Mouse (Mus musculus): ENCODE results near the gene Mmp14. TPM values are rescaled to one million over a fixed set of nuclear protein-coding genes. Genes with fewer than 3 reads are reported as not detected.

Mmp14 gene
- polyA plus RNA-seq, 2 experiments from 2014 or later = not detected

- ATAC-seq = no peak
These were observed 3.9 kb downstream of the Mmp14 start for GRCm38 (mm10) chr14:54435194-54435918.

GRCm38 (mm10) chr14:54439155-54439554 lies 7.7 kb downstream of the Mmp14 start:
- no peak for ATAC-seq

GRCm38 (mm10) chr14:54439610-54440009 lies 8.2 kb downstream of the Mmp14 start:
- no peak for ATAC-seq

DNA sequence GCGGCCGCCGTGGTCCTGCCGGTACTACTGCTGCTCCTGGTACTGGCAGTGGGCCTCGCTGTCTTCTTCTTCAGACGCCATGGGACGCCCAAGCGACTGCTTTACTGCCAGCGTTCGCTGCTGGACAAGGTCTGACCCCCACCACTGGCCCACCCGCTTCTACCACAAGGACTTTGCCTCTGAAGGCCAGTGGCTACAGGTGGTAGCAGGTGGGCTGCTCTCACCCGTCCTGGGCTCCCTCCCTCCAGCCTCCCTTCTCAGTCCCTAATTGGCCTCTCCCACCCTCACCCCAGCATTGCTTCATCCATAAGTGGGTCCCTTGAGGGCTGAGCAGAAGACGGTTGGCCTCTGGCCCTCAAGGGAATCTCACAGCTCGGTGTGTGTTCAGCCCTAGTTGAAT lies 9.1 kb downstream of the Mmp14 start:
- no peak for ATAC-seq

DNA sequence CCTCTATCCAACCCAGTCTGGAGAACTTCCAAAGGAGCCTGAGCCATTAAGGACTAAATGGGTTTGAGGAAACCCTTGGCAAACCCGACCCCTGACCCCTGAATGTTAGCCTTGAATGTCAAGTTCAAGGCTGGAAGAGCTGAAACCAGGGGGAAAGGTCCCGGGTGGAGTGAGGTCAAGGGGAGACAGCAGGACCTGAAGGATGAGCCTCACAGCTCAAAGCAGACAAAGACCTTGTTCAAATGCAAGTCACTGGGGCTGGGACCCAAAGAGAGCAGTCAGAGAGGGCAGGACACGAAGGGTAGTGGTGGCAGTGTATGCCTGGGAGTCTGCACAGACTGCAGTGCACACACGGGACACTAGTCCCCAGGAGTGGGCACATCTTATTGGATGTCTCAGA lies 10.0 kb downstream of the Mmp14 start:
- ATAC-seq = no peak

DNA sequence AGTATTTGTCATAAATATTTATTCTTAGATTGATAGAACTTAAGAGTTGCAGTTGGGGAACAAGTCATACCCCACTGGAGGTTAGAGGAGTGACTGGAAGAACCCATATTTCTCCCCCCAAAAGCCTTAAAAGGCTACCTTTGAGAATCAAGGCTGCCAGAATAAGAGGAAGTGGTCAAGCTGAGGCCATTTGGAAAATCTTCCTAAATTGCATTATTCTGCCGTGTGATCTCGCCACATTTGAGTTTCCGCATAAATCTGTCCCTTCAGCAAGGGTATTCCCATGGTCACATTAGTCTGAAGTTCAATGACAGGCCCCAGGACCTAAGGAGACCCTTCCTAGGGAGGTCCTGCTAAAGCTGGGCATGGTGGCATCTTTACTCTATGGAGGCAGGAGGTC lies 11.1 kb downstream of the Mmp14 start:
- ATAC-seq = no peak

DNA sequence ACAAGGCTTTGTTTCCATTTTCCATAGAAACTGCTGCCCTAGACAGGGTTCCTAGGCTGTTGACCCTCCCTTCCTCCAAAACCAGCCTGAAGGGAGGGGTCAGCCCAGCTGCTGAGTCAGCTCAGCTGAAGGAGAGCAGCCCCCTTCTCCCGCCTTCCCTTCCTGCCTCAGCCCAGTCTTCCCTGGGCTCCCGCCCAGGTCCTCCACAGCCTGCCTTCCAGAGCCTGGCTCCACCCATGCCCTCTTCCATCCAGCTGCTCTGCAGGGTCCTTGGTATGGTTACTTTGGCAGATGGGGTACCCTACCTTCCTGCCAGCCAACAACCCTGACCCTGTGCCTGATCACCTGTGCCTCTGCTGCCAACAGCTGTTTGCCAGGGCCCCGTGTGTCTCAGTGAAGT lies 11.8 kb downstream of the Mmp14 start:
- ATAC-seq = no peak

DNA sequence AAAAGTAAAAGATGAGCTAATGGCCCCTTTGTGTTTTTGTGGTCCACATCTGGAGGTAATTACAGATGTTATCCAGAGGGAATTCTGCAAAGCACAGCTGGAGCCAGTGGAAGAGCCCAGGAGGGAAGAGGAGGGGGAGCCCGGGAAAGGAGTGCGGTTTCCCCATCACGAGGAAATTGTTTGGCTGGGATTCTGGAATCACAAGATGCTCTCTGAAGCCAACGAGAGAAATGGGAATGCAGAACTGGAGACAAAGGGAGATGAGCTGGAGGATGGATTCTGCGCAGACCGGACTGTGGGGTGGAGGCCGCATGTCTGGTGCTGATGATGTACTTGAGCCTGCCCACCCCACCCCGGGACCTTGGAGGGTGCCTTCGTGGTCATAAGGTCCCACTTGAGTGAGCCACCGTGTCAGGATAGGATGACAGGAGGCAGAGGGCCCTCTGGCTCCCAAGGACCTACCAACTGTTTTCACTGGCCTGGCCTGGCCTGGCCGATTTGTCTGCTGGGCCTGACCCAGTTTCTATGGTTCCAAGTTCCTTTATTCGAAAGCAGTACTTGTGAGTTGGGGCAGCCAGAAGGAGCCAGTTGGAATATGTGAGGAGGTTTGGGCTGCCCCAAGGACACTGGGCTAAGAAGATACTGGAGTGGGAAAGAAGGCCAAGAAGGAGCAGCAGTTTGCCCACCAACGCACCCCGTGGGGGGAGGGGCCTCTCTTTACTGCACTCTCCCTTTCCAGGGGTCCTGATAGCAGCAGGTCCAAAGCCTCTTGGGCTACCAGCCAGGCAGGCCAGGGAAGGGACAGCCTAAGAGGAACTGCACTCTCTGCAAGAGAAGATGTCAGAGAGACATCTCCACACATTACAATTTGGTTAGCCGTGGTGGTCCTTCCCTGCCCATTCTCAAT lies 12.6 kb downstream of the Mmp14 start:
- no peak for ATAC-seq

DNA sequence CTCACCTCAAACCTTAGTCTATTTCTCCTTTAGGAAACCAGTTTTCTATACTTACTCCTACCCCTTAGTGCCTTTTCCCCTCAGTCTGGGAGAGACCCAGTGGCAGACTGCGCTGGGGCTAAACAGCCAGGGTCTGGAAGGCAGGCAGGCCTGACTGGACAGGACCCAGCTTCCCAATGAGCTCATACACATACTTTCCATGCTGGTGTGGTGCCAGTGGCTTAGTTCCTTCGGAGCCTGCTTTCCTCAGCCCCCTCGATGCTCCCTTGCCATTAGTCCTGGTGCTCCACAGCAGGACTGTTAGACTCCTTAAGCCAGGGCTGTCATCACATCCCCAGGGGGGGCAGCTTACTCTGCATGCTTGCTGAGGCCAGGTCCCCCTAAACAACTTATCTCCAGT lies 14.1 kb downstream of the Mmp14 start:
- ATAC-seq = no peak

GRCm38 (mm10) chr14:54453566-54453965 lies 22.2 kb downstream of the Mmp14 start:
- ATAC-seq = no peak

DNA sequence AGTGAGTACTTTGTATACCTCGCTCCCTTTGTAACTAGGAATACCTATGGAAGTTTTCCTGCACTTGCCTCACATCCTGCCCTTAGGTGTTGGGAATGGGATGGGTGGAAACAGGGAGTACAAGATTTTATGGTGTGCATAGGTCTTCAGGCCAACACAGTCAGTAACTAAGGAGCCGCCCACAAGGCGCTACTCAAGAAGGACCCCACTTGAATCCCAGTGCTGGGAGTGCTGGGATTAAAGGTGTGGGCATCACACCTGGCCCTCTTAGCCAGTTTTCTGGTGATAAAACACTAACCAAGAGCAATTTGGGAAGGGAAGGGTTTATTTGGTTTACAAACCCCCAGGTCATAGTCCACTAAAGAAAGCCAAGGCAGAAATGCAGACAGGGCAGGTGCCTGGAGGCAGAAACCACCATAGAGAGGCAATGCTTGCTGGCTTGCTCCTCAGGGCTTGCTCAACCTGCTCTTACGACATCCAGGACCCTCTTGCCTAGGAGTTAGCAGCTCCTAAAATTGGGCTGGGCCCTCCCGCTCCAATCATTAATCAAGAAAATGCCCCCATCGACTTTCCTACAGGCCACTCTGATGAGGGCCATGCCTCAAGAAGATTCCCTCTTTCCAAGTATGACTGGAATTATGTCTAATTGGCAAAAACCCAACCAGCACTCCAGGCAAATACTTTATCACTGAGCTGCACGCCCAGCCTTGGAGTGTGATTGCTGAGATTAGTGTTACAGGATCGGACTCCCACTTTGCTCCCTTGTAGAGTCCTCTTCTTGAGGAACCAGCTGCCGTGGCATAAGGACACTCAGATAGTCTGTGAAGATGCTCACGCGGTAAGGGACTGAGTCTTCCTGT lies 23.5 kb downstream of the Mmp14 start:
- ATAC-seq = no peak

DNA sequence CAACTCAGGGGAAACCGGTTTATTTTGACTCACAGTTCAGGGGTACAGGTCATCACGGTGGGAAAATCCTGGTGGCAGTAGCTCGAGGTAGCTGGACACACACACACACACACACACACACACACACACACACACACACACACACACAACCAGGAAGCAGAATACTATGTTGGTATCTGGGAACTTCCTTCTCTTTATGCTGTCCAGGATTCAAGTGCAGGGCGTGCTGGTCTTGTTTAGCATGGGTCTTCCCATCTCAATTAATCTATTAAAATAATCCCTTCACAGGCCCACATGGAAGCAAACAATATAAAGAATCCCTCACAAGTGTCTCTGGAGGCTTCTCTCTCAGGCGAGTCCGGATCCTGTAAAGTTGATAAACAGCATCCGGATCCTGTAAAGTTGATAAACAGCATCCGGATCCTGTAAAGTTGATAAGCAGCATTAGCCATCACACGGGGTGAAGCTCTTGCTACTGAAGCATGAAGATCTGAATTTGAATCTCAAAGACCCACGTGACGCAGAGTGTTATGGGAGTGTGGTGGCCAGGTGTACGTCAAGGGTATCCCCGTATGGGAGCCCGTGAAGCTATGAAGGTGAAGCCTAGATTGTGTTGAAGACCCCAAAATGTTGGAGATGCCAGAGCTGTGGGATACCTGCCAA lies 26.6 kb downstream of the Mmp14 start:
- no peak for ATAC-seq

GRCm38 (mm10) chr14:54462146-54462545 lies 30.7 kb downstream of the Mmp14 start:
- ATAC-seq = no peak

DNA sequence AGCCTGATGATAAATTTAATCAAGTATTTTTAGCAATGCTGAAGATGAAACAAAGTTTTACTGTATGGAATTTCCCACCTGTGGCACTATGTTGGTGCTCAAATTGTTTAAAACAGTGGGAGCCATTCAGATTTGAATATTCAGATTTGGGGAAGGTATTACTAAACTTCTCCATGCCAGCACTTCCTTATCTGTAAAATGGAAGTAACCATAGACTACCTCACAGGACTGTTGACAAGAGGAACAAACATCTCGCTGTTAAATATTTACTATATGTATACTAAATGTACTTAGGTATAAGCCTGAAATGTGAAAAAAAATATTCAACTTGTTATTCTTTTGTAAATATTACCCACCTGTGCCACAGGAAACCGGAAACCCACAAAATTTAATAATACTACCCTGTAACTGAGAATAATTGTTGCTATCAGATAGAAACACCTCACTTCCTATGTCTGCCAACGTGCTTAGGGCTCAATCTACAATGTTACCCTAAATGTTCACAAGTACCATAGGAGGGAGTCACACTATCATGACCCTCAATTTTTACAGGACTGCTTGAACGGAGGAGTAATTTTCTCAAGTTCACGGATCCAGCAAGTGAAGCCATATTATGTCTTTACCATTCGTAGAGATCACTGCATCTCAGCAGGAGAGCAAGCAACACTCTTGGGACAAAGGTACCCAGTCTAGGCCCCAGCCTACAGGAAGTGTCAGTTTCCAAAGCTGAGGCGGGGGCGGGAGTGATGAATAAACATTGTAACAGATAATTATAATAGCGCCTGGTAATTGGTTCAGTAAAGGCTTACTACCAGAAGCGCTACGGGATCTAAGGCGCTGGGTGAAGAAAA lies 31.9 kb downstream of the Mmp14 start:
- ATAC-seq = peak; percentile 53

DNA sequence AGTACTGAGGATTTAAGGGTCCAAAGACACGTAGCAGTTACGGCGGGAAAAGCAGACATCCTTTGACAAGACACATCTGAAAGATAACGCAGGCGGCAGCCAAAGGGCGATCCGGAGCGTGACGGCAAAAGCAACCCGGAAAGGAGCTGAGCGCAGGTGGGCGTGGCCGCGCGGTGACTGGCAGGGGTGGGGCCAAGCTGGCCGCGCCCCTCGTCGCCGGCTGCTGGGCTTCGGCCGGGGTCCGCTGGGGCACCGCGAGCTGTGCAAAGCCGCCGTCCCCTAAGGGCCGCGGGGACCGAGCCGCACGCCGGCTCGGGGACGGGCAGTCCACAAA lies 32.5 kb downstream of the Mmp14 start, which contains the start of gene Lrp10:
Gene Lrp10, plus strand, starts transcription at position 179 of the 334 bp plus-strand sequence.
- peak; percentile 76 for ATAC-seq

DNA sequence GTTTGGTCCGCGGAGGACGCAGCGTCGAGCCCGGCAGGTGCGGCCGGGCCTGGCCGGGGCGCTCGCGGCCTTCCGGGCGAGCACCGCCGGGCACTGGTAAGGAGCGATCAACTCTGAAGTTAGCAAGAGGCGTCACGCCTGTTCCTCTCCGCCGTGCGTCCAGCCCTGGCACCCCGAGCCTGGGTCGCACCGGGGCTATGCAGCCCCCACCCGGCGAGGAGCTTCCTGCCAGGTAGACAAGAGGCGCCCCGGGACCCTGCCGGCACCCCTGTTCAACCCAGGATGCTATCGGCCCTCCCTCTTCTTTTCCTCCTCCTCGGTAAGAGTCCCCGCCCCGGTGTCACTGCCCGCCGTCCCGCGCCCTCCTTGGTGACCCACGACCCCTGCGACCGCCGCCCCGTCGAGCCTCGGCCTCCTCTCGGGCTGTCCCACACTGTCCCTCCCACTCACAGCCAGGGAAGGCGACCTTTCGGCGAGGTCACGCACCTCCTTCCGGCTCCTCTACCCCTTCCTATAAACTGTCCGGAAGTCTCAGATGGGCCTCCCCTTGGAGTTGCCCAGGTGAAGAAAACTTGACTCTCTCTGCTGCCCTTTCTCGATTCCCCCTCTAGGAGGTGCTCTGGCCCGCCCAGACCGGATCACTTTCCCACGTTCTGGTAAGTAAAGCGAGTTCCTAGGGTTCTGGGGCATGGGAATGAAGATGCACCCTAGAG lies 33.0 kb downstream of the Mmp14 start:
- ATAC-seq = peak; percentile 59

DNA sequence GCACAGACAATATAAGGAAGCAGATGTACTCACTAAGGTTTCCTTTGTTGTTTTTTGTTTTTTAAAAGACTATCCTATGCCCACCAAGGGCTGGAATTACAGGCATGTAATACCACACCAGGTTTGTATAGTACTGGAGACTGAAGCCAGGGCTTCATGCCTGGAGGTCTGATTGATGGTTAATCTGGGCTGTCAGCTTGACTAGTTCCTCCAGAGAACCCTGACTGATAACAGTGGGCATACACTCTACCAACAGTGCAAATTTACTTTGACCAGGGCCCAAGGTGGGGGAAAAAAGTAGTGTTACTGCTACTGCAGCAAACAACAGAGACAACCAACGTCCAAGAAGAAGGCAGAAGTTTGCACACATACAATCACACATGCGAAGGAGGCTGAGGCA lies 40.1 kb downstream of the Mmp14 start:
- ATAC-seq = no peak

- ATAC-seq = no peak
These were observed 41.3 kb downstream of the Mmp14 start for GRCm38 (mm10) chr14:54472671-54473070.

DNA sequence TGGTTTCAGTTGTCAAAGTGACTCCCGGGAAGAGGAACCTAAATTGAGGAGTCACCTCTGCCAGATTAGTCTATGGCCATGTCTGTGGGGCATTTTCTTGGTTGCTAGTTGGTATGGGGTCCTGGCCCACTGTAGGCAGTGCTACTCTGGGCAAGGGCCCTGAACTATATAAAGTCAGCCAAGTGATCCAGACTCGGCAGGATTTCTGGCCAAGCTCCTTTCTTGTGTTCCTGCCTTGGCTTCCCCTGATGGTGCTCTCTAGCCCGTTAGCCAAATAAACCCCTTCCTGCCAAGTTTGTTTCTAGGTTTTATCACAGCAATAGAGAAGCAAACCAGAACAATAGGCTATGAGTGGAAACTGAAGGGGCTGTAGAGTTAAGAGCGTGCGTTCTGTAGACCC lies 43.3 kb downstream of the Mmp14 start:
- no peak for ATAC-seq

- no peak for ATAC-seq
These were observed 44.8 kb downstream of the Mmp14 start, which contains the start of gene Rem2 for GRCm38 (mm10) chr14:54475941-54476844. Rem2 (plus strand) TSS chr14:54476100.
